Mouse (Mus musculus): ENCODE measurements around the gene Gab1. TPM values are rescaled to one million over a fixed set of nuclear protein-coding genes. Genes with fewer than 3 reads are reported as not detected.

Gab1 gene
- not detected in 2 replicates for polyA plus RNA-seq (2012; ENCODE audit: insufficient read depth, insufficient read length, low replicate concordance, missing spikeins)

DNA sequence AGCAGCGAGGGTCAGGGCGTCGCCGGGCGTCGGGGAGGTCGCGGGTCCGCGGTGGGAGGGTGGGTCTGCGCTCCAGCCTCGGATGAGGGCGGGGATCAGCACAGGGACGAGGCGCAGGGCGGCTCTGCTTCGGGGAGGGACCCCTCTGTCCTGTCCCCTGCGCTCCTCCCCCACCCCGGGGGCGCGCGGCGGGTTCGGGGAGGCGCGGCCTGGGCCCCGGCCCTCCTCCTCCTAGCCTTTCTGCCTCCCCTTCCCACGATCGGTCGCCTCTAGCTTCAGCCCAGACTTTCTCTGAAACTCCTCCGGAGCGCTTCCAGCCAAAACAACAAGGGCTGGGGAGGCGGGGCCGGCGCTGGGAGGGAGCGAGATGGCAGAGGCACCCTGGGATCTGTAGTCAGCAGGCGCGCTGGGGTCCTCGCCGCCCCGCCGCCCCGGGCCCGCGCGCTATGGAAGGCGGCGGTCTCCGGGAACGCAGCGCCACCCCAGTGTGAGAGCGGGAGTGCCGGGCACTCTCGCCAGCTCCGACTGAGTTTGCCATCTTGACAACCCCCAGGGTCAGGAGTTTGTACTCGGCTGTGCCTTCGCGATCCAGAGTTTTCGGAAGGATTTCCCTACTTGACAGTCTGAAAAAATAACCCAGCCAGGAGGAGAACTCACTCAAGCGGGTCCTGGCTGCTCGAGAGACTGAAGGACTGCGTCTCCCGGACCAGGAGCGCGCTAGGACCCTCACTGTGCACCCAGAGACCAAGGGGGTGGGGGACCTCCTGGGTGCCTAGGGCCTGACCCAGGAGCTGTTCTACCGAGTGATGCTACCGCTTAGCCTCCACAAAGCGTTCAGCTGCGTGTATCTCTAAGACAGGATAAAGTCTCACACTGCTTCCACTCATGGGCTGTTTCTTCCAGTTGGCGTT lies at the start of gene Gab1:
Gab1 (minus strand) TSS at position 324 of the 911 bp plus-strand sequence.
- H3K27ac ChIP-seq (ENCODE audit: insufficient read depth, low read depth, low read length) = peak within 1 kb of the TSS; percentile 61
- peaks cover 8% of the 10 kb centered on the region; the same call in 1 of the 2 replicates for H3K4me1 ChIP-seq (ENCODE audit: control insufficient read depth, insufficient read depth, low read length)
- TF ChIP-seq POLR2A (IDR thresholded peaks at IDR 0.05; ENCODE audit: insufficient read depth, low read depth, low read length) = peak; percentile 40; the same call in 1 of the 2 replicates
- no peak for TF ChIP-seq CTCF (IDR thresholded peaks at IDR 0.05; ENCODE audit: insufficient read depth, low read depth, low read length)
- peak within 1 kb of the TSS; percentile 68 for H3K4me3 ChIP-seq (ENCODE audit: insufficient read depth, low read depth, low read length)
- WGBS = 2% methylated on average over 70 of the region's 70 CpGs

DNA sequence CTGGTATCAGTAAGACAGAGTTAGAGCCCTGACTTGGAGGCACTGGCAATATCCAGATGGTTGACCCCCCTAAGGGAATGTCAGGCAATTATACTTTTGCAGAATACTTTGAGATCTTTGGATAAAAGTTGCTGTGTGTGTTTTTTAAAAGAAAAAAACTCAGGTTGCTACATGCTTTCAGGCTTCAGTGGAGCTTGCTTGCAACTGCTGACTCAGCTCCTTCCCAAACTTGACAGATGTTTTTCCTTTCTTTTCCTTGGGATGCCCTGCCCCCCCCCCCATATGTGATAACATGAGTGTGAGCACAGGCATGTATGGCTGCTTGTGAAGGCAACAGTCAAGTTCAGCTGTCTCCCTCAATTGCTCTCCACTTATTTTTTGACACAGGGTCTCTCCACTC lies 48.5 kb upstream of the Gab1 start:
- no peaks in the 10 kb centered on the region for H3K4me1 ChIP-seq (ENCODE audit: control insufficient read depth, insufficient read depth, low read length)
- TF ChIP-seq POLR2A (IDR thresholded peaks at IDR 0.05; ENCODE audit: insufficient read depth, low read depth, low read length) = no peak
- TF ChIP-seq CTCF (IDR thresholded peaks at IDR 0.05; ENCODE audit: insufficient read depth, low read depth, low read length) = no peak

GRCm38 (mm10) chr8:80923794-80924316 lies 43.5 kb upstream of the Gab1 start:
- Histone ChIP-seq H3K27ac (ENCODE audit: insufficient read depth, low read depth, low read length) (no peak overlapping the region), H3K4me3 (ENCODE audit: insufficient read depth, low read depth, low read length) (no peak overlapping the region), H3K4me1 (ENCODE audit: control insufficient read depth, insufficient read depth, low read length) (peaks cover 3% of the 10 kb centered on the region)
- TF ChIP-seq POLR2A (IDR thresholded peaks at IDR 0.05; ENCODE audit: insufficient read depth, low read depth, low read length) (no peak), CTCF (IDR thresholded peaks at IDR 0.05; ENCODE audit: insufficient read depth, low read depth, low read length) (no peak)
- 82% methylated on average over 9 of the region's 9 CpGs for WGBS

More for the DNA sequence above, 48.5 kb upstream of the Gab1 start:
- no peak overlapping the region for H3K27ac ChIP-seq (ENCODE audit: insufficient read depth, low read depth, low read length)
- no peak overlapping the region for H3K4me3 ChIP-seq (ENCODE audit: insufficient read depth, low read depth, low read length)

GRCm38 (mm10) chr8:80922642-80923041 lies 42.3 kb upstream of the Gab1 start:
- Histone ChIP-seq H3K27ac (ENCODE audit: insufficient read depth, low read depth, low read length) (no peak overlapping the region), H3K4me1 (ENCODE audit: control insufficient read depth, insufficient read depth, low read length) (peaks cover 3% of the 10 kb centered on the region), H3K4me3 (ENCODE audit: insufficient read depth, low read depth, low read length) (no peak overlapping the region)
- 26% methylated on average over 6 of the region's 6 CpGs for WGBS
- TF ChIP-seq POLR2A (IDR thresholded peaks at IDR 0.05; ENCODE audit: insufficient read depth, low read depth, low read length) (no peak), CTCF (IDR thresholded peaks at IDR 0.05; ENCODE audit: insufficient read depth, low read depth, low read length) (no peak)

DNA sequence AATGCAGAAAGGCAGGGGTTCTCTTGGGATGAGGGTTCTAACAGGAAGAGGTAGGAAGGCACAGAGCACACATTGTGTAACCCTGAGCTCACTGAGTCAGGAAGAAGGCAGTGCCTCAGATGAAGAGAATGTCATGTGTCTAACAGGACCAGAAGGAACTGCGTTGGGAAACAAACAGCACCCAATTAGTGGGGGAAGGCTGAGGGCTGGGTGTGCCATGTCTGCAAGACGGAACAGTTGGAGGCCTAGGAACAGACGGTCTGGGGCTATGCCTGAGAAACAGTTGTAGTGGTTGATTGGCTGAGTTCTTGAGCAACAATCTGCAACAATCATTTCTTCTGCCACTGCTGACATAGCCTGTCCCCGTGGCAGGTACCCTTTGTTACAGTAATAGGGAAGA lies 38.8 kb upstream of the Gab1 start:
- WGBS = 83% methylated on average over 4 of the region's 4 CpGs
- Histone ChIP-seq H3K4me3 (ENCODE audit: insufficient read depth, low read depth, low read length) (no peak overlapping the region), H3K4me1 (ENCODE audit: control insufficient read depth, insufficient read depth, low read length) (peaks cover 3% of the 10 kb centered on the region)

DNA sequence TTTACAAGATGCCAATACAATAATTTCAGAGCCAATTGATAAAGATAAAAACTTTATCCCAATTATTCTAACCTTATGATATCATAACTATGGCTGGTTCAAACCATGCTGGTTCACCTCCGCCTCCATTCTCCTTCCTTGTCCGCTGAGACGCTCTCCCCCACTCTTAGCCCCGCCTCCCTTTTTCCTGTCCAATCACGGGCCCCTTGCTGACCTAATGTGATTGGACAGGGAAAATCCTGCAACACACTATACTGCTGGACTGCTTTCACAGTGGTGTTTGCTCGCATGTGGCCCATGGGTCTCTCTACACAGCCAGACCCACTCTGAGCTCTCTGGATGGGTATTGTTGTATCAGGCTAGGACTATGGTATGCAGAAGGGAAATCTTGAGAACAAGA lies 38.2 kb upstream of the Gab1 start:
- TF ChIP-seq POLR2A (IDR thresholded peaks at IDR 0.05; ENCODE audit: insufficient read depth, low read depth, low read length) = no peak
- no peak for TF ChIP-seq CTCF (IDR thresholded peaks at IDR 0.05; ENCODE audit: insufficient read depth, low read depth, low read length)
- Histone ChIP-seq H3K4me1 (ENCODE audit: control insufficient read depth, insufficient read depth, low read length) (peaks cover 3% of the 10 kb centered on the region), H3K27ac (ENCODE audit: insufficient read depth, low read depth, low read length) (no peak overlapping the region), H3K4me3 (ENCODE audit: insufficient read depth, low read depth, low read length) (no peak overlapping the region)
- 91% methylated on average over 6 of the region's 6 CpGs for WGBS

More for the DNA sequence above, 38.8 kb upstream of the Gab1 start:
- TF ChIP-seq CTCF (IDR thresholded peaks at IDR 0.05; ENCODE audit: insufficient read depth, low read depth, low read length) (no peak), POLR2A (IDR thresholded peaks at IDR 0.05; ENCODE audit: insufficient read depth, low read depth, low read length) (no peak)
- no peak overlapping the region for H3K27ac ChIP-seq (ENCODE audit: insufficient read depth, low read depth, low read length)

GRCm38 (mm10) chr8:80916463-80917235 lies 36.3 kb upstream of the Gab1 start:
- Histone ChIP-seq H3K4me1 (ENCODE audit: control insufficient read depth, insufficient read depth, low read length) (no peaks in the 10 kb centered on the region), H3K4me3 (ENCODE audit: insufficient read depth, low read depth, low read length) (no peak overlapping the region), H3K27ac (ENCODE audit: insufficient read depth, low read depth, low read length) (no peak overlapping the region)
- no peak for TF ChIP-seq CTCF (IDR thresholded peaks at IDR 0.05; ENCODE audit: insufficient read depth, low read depth, low read length)
- TF ChIP-seq POLR2A (IDR thresholded peaks at IDR 0.05; ENCODE audit: insufficient read depth, low read depth, low read length) = no peak
- WGBS = 82% methylated on average over 11 of the region's 11 CpGs

DNA sequence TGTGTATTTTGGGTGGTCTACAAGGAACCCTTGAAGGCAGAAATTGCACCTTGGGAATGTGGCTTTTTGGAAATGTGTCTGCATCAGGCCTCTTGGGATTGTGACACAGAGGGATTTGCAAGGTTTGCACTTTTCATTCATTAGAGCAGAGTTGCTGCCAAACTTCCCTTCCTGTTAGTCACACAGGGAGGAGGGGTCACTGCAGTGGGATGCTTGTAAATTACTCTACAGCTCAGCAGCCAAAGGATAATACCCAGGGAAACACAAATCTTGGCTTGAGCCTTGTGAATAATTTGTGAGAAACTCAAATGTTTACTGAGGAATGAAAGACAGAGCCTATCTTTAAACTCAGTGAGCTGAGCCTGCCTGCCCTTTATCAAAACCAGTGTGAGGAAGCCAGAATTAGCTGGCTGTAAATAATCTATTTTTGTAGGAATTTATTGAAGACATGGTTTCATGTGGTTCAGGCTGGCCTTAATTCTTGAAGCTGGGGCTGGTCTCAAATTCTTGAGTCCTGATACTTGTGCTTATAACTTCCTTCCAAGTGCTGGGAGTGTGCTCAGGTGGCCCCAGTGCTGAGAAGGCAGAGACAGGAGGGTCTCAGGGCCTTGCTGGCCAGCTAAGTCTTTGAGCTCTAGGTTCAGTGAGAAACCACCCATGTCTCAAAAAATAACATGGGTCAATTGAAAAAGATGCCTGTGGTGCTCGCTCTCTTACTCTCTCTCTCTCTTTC lies 32.9 kb upstream of the Gab1 start:
- no peak for TF ChIP-seq CTCF (IDR thresholded peaks at IDR 0.05; ENCODE audit: insufficient read depth, low read depth, low read length)
- TF ChIP-seq POLR2A (IDR thresholded peaks at IDR 0.05; ENCODE audit: insufficient read depth, low read depth, low read length) = no peak
- Histone ChIP-seq H3K4me1 (ENCODE audit: control insufficient read depth, insufficient read depth, low read length) (no peaks in the 10 kb centered on the region), H3K4me3 (ENCODE audit: insufficient read depth, low read depth, low read length) (no peak overlapping the region), H3K27ac (ENCODE audit: insufficient read depth, low read depth, low read length) (no peak overlapping the region)
- WGBS = 96% methylated on average over 1 of the region's 1 CpGs

All from olfactory bulb, adult 2 months (tissue).